Mouse (Mus musculus): ENCODE data around the gene Usp39. TPM values are rescaled to one million over a fixed set of nuclear protein-coding genes. Genes with fewer than 3 reads are reported as not detected.
A peak's percentile ranks its signal among the peaks of the same experiment; 100 is the strongest.

Usp39 gene
- polyA plus RNA-seq, 1 experiment: 31.5 TPM

GRCm38 (mm10) chr6:72270258-72270657, 74.7 kb downstream of the Usp39 start:
- TF ChIP-seq CTCF (IDR thresholded peaks at IDR 0.05; ENCODE audit: borderline replicate concordance, insufficient read depth, low read depth, low read length) (no peak), POLR2A (IDR thresholded peaks at IDR 0.05; ENCODE audit: borderline replicate concordance, insufficient read depth, low read length) (no peak)
- WGBS: 43% methylated on average over 5 of the region's 5 CpGs
- Histone ChIP-seq H3K27me3 (ENCODE audit: control insufficient read depth, insufficient read depth, low read length) (no peaks in the 10 kb centered on the region), H3K4me3 (replicated peaks; ENCODE audit: insufficient read depth, low read depth, low read length) (no peak overlapping the region), H3K4me1 (ENCODE audit: control insufficient read depth, insufficient read depth, low read length) (peaks cover 14% of the 10 kb centered on the region), H3K27ac (ENCODE audit: insufficient read depth, low read length) (no peak overlapping the region)
- DNase-seq: peak; percentile 29 to 38

Other genes with a start within 250 kb of the Usp39 start
- 129 TPM in 2 replicates for gene St3gal5, start 247.6 kb downstream of the Usp39 start, polyA plus RNA-seq (2012; rRNA removed)
- 4.4 and 5.9 TPM in 2 replicates for gene Atoh8, start 109.6 kb downstream of the Usp39 start, polyA plus RNA-seq (2012; rRNA removed)
- gene Sftpb, start 40.6 kb downstream of the Usp39 start, polyA plus RNA-seq (2012; rRNA removed): not detected in 2 replicates
- 25.1 and 26.1 TPM in 2 replicates for gene 0610030E20Rik, start 2.1 kb upstream of the Usp39 start, polyA plus RNA-seq (2012; rRNA removed)
- 19.5 and 19.8 TPM in 2 replicates for gene Tmem150a, start 10.3 kb upstream of the Usp39 start, polyA plus RNA-seq (2012; rRNA removed)
- gene Rnf181, start 21.8 kb upstream of the Usp39 start, polyA plus RNA-seq (2012; rRNA removed): 92.1 and 95.8 TPM in 2 replicates
- 10.6 and 11.9 TPM in 2 replicates for gene Vamp5, start 35.3 kb upstream of the Usp39 start, polyA plus RNA-seq (2012; rRNA removed)
- 57.0 and 62.2 TPM in 2 replicates for gene Vamp8, start 45.5 kb upstream of the Usp39 start, polyA plus RNA-seq (2012; rRNA removed)
- gene Ggcx, start 69.1 kb upstream of the Usp39 start, polyA plus RNA-seq (2012; rRNA removed): 22.9 and 23.5 TPM in 2 replicates
- 187 and 200 TPM in 2 replicates for gene Mat2a, start 94.4 kb upstream of the Usp39 start, polyA plus RNA-seq (2012; rRNA removed)
- 0.78 and 0.79 TPM in 2 replicates for gene Sh2d6, start 176.5 kb upstream of the Usp39 start, polyA plus RNA-seq (2012; rRNA removed)
- 3.6 and 4.8 TPM in 2 replicates for gene Capg, start 199.2 kb upstream of the Usp39 start, polyA plus RNA-seq (2012; rRNA removed)